Mouse (Mus musculus): ENCODE results near the gene Ms4a18. TPM values are rescaled to one million over a fixed set of nuclear protein-coding genes. Genes with fewer than 3 reads are reported as not detected.
A peak's percentile ranks its signal among the peaks of the same experiment; 100 is the strongest.

The Ms4a18 gene
- polyA plus RNA-seq, 1 experiment from 2014 or later = not detected

DNA sequence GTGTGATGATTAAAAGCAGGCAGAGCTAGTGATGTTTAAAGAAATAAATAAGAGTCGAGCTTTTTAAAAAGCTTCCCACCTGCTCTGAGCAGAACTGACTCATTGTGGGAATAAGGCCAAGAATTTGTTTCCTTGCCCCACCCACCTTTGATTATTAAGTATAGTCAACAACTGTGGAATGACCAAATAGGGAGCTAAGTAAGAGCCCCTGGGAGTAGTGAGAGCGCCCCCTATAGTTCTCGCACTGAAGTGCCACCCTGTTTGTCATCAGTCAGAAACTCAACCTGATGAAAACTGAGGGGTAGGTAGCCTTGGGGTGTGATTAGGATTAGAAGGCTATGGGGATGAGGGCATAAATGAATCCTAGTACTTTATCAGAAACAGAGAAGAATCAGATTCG lies 41.5 kb downstream of the Ms4a18 start:
- Histone ChIP-seq H3K27me3 (ENCODE audit: control insufficient read depth, insufficient read depth, low read length) (no peaks in the 10 kb centered on the region), H3K36me3 (ENCODE audit: control insufficient read depth, insufficient read depth, low read length) (no peaks in the 10 kb centered on the region), H3K9me3 (ENCODE audit: control insufficient read depth, low read length) (no peaks in the 10 kb centered on the region), H3K27ac (replicated peaks; ENCODE audit: low read depth, low read length) (no peak overlapping the region), H3K9ac (replicated peaks; ENCODE audit: low read length) (no peak overlapping the region), H3K4me3 (replicated peaks; ENCODE audit: low read depth, low read length) (no peak overlapping the region), H3K4me1 (ENCODE audit: control insufficient read depth, insufficient read depth, low read length) (no peaks in the 10 kb centered on the region), H3K4me2 (ENCODE audit: low read length) (no peak overlapping the region)
- ATAC-seq (ENCODE audit: low FRiP score, low TSS enrichment) (no peak), DNase-seq (peak; percentile 6)
- 51% methylated on average over 4 of the region's 4 CpGs for WGBS

GRCm38 (mm10) chr19:10975187-10975586 lies 42.6 kb downstream of the Ms4a18 start:
- no peaks in the 10 kb centered on the region for H3K9me3 ChIP-seq (ENCODE audit: control insufficient read depth, low read length)

GRCm38 (mm10) chr19:10974238-10974865 lies 43.5 kb downstream of the Ms4a18 start, which contains the start of gene Ms4a10:
Gene Ms4a10 (minus strand): TSS chr19:10974670.
- H3K9ac ChIP-seq (replicated peaks; ENCODE audit: low read length) = no peak within 1 kb of the TSS
- no peak within 1 kb of the TSS for H3K27ac ChIP-seq (replicated peaks; ENCODE audit: low read depth, low read length)
- H3K4me1 ChIP-seq (ENCODE audit: control insufficient read depth, insufficient read depth, low read length) = no peaks in the 10 kb centered on the region
- no peaks in the 10 kb centered on the region for H3K9me3 ChIP-seq (ENCODE audit: control insufficient read depth, low read length)
- 78% methylated on average over 4 of the region's 4 CpGs for WGBS
- no peak within 1 kb of the TSS for H3K4me2 ChIP-seq (ENCODE audit: low read length)
- ATAC-seq (ENCODE audit: low FRiP score, low TSS enrichment) (no peak), DNase-seq (no peak)
- no peaks in the 10 kb centered on the region for H3K27me3 ChIP-seq (ENCODE audit: control insufficient read depth, insufficient read depth, low read length)
- no peak within 1 kb of the TSS for H3K4me3 ChIP-seq (replicated peaks; ENCODE audit: low read depth, low read length)
- no peaks in the 10 kb centered on the region for H3K36me3 ChIP-seq (ENCODE audit: control insufficient read depth, insufficient read depth, low read length)

More at GRCm38 (mm10) chr19:10975187-10975586, 42.6 kb downstream of the Ms4a18 start:
- H3K27ac ChIP-seq (replicated peaks; ENCODE audit: low read depth, low read length) = no peak overlapping the region
- H3K4me3 ChIP-seq (replicated peaks; ENCODE audit: low read depth, low read length) = no peak overlapping the region
- DNase-seq (no peak), ATAC-seq (ENCODE audit: low FRiP score, low TSS enrichment) (no peak)
- no peaks in the 10 kb centered on the region for H3K36me3 ChIP-seq (ENCODE audit: control insufficient read depth, insufficient read depth, low read length)
- WGBS = 80% methylated on average over 2 of the region's 2 CpGs
- no peak overlapping the region for H3K4me2 ChIP-seq (ENCODE audit: low read length)
- H3K4me1 ChIP-seq (ENCODE audit: control insufficient read depth, insufficient read depth, low read length) = no peaks in the 10 kb centered on the region
- H3K27me3 ChIP-seq (ENCODE audit: control insufficient read depth, insufficient read depth, low read length) = no peaks in the 10 kb centered on the region
- H3K9ac ChIP-seq (replicated peaks; ENCODE audit: low read length) = no peak overlapping the region

GRCm38 (mm10) chr19:10973187-10973586 lies 44.6 kb downstream of the Ms4a18 start:
- no peaks in the 10 kb centered on the region for H3K9me3 ChIP-seq (ENCODE audit: control insufficient read depth, low read length)
- H3K27ac ChIP-seq (replicated peaks; ENCODE audit: low read depth, low read length) = no peak overlapping the region
- no peak overlapping the region for H3K4me2 ChIP-seq (ENCODE audit: low read length)
- no peaks in the 10 kb centered on the region for H3K4me1 ChIP-seq (ENCODE audit: control insufficient read depth, insufficient read depth, low read length)
- no peak overlapping the region for H3K9ac ChIP-seq (replicated peaks; ENCODE audit: low read length)
- ATAC-seq (ENCODE audit: low FRiP score, low TSS enrichment) (no peak), DNase-seq (no peak)
- no peaks in the 10 kb centered on the region for H3K27me3 ChIP-seq (ENCODE audit: control insufficient read depth, insufficient read depth, low read length)
- H3K4me3 ChIP-seq (replicated peaks; ENCODE audit: low read depth, low read length) = no peak overlapping the region
- no peaks in the 10 kb centered on the region for H3K36me3 ChIP-seq (ENCODE audit: control insufficient read depth, insufficient read depth, low read length)
- 63% methylated on average over 2 of the region's 2 CpGs for WGBS

- 17% methylated on average over 3 of the region's 3 CpGs for WGBS
Observed at GRCm38 (mm10) chr19:10972660-10973059, 45.2 kb downstream of the Ms4a18 start.

GRCm38 (mm10) chr19:10970457-10970856 lies 47.4 kb downstream of the Ms4a18 start:
- H3K36me3 ChIP-seq (ENCODE audit: control insufficient read depth, insufficient read depth, low read length) = no peaks in the 10 kb centered on the region
- no peak overlapping the region for H3K4me2 ChIP-seq (ENCODE audit: low read length)
- H3K9ac ChIP-seq (replicated peaks; ENCODE audit: low read length) = no peak overlapping the region
- DNase-seq (no peak), ATAC-seq (ENCODE audit: low FRiP score, low TSS enrichment) (no peak)
- no peaks in the 10 kb centered on the region for H3K27me3 ChIP-seq (ENCODE audit: control insufficient read depth, insufficient read depth, low read length)
- WGBS = 84% methylated on average over 3 of the region's 3 CpGs
- H3K4me1 ChIP-seq (ENCODE audit: control insufficient read depth, insufficient read depth, low read length) = no peaks in the 10 kb centered on the region
- no peak overlapping the region for H3K27ac ChIP-seq (replicated peaks; ENCODE audit: low read depth, low read length)
- no peaks in the 10 kb centered on the region for H3K9me3 ChIP-seq (ENCODE audit: control insufficient read depth, low read length)
- H3K4me3 ChIP-seq (replicated peaks; ENCODE audit: low read depth, low read length) = no peak overlapping the region

More at GRCm38 (mm10) chr19:10972660-10973059, 45.2 kb downstream of the Ms4a18 start:
- H3K9me3 ChIP-seq (ENCODE audit: control insufficient read depth, low read length) = no peaks in the 10 kb centered on the region
- ATAC-seq (ENCODE audit: low FRiP score, low TSS enrichment) (no peak), DNase-seq (no peak)
- H3K27me3 ChIP-seq (ENCODE audit: control insufficient read depth, insufficient read depth, low read length) = no peaks in the 10 kb centered on the region
- H3K4me2 ChIP-seq (ENCODE audit: low read length) = no peak overlapping the region
- H3K36me3 ChIP-seq (ENCODE audit: control insufficient read depth, insufficient read depth, low read length) = no peaks in the 10 kb centered on the region
- H3K9ac ChIP-seq (replicated peaks; ENCODE audit: low read length) = no peak overlapping the region
- no peak overlapping the region for H3K27ac ChIP-seq (replicated peaks; ENCODE audit: low read depth, low read length)
- no peak overlapping the region for H3K4me3 ChIP-seq (replicated peaks; ENCODE audit: low read depth, low read length)
- H3K4me1 ChIP-seq (ENCODE audit: control insufficient read depth, insufficient read depth, low read length) = no peaks in the 10 kb centered on the region

GRCm38 (mm10) chr19:10968578-10968977 lies 49.3 kb downstream of the Ms4a18 start:
- Histone ChIP-seq H3K27ac (replicated peaks; ENCODE audit: low read depth, low read length) (no peak overlapping the region), H3K4me3 (replicated peaks; ENCODE audit: low read depth, low read length) (no peak overlapping the region), H3K4me2 (ENCODE audit: low read length) (no peak overlapping the region), H3K27me3 (ENCODE audit: control insufficient read depth, insufficient read depth, low read length) (no peaks in the 10 kb centered on the region), H3K36me3 (ENCODE audit: control insufficient read depth, insufficient read depth, low read length) (no peaks in the 10 kb centered on the region), H3K4me1 (ENCODE audit: control insufficient read depth, insufficient read depth, low read length) (no peaks in the 10 kb centered on the region), H3K9me3 (ENCODE audit: control insufficient read depth, low read length) (no peaks in the 10 kb centered on the region), H3K9ac (replicated peaks; ENCODE audit: low read length) (no peak overlapping the region)
- 94% methylated on average over 7 of the region's 7 CpGs for WGBS
- ATAC-seq (ENCODE audit: low FRiP score, low TSS enrichment) = no peak
- no peak for DNase-seq

- Histone ChIP-seq H3K4me3 (replicated peaks; ENCODE audit: low read depth, low read length) (no peak overlapping the region), H3K36me3 (ENCODE audit: control insufficient read depth, insufficient read depth, low read length) (no peaks in the 10 kb centered on the region), H3K4me1 (ENCODE audit: control insufficient read depth, insufficient read depth, low read length) (no peaks in the 10 kb centered on the region), H3K9ac (replicated peaks; ENCODE audit: low read length) (no peak overlapping the region), H3K4me2 (ENCODE audit: low read length) (no peak overlapping the region), H3K27ac (replicated peaks; ENCODE audit: low read depth, low read length) (no peak overlapping the region), H3K27me3 (ENCODE audit: control insufficient read depth, insufficient read depth, low read length) (no peaks in the 10 kb centered on the region), H3K9me3 (ENCODE audit: control insufficient read depth, low read length) (no peaks in the 10 kb centered on the region)
- no peak for DNase-seq
- no peak for ATAC-seq (ENCODE audit: low FRiP score, low TSS enrichment)
- WGBS = 90% methylated on average over 7 of the region's 7 CpGs
Observed at GRCm38 (mm10) chr19:10965721-10966120, 52.1 kb downstream of the Ms4a18 start.

- no peak overlapping the region for H3K9ac ChIP-seq (replicated peaks; ENCODE audit: low read length)
- ATAC-seq (ENCODE audit: low FRiP score, low TSS enrichment) (peak; percentile 17; the same call in 1 of the 2 replicates), DNase-seq (no peak)
- no peaks in the 10 kb centered on the region for H3K9me3 ChIP-seq (ENCODE audit: control insufficient read depth, low read length)
- H3K4me3 ChIP-seq (replicated peaks; ENCODE audit: low read depth, low read length) = no peak overlapping the region
- peak overlapping the region; percentile 33 for H3K4me2 ChIP-seq (ENCODE audit: low read length)
- H3K4me1 ChIP-seq (ENCODE audit: control insufficient read depth, insufficient read depth, low read length) = no peaks in the 10 kb centered on the region
- WGBS = 35% methylated on average over 12 of the region's 12 CpGs
- no peaks in the 10 kb centered on the region for H3K36me3 ChIP-seq (ENCODE audit: control insufficient read depth, insufficient read depth, low read length)
- H3K27me3 ChIP-seq (ENCODE audit: control insufficient read depth, insufficient read depth, low read length) = no peaks in the 10 kb centered on the region
- H3K27ac ChIP-seq (replicated peaks; ENCODE audit: low read depth, low read length) = no peak overlapping the region
Observed at GRCm38 (mm10) chr19:10959978-10960346, 57.9 kb downstream of the Ms4a18 start.

All from midbrain, embryonic 14.5 days (tissue).